Mouse (Mus musculus): ENCODE measurements at regions not wholly inside any gene's neighbourhood (a gene's known extent, or its start where the extent isn't known, plus 50 kb on each side); places are given as distances from the start of the nearest gene placed in this dataset.

GRCm38 (mm10) chr4:62809048-62809447, 156.3 kb upstream of the Zfp618 start:
- DNase-seq = peak; percentile 56

- DNase-seq = peak; percentile 57
Observed at GRCm38 (mm10) chr4:62819889-62820288, 145.5 kb upstream of the Zfp618 start.

- peak; percentile 63 for DNase-seq
Observed at GRCm38 (mm10) chr4:62821288-62821687, 144.1 kb upstream of the Zfp618 start.

GRCm38 (mm10) chr4:62822568-62822967, 142.8 kb upstream of the Zfp618 start:
- DNase-seq = peak; percentile 70

GRCm38 (mm10) chr4:62823082-62823481, 142.3 kb upstream of the Zfp618 start:
- no peak for DNase-seq

GRCm38 (mm10) chr4:62823555-62824250, 141.7 kb upstream of the Zfp618 start:
- DNase-seq = peak; percentile 84

GRCm38 (mm10) chr4:62824581-62824980, 140.8 kb upstream of the Zfp618 start:
- DNase-seq = peak; percentile 81

GRCm38 (mm10) chr4:62825256-62825655, 140.1 kb upstream of the Zfp618 start:
- DNase-seq = peak; percentile 83

- DNase-seq = peak; percentile 62
Observed at GRCm38 (mm10) chr4:62828963-62829362, 136.4 kb upstream of the Zfp618 start.

- DNase-seq = no peak
Observed at GRCm38 (mm10) chr4:62833944-62834343, 131.4 kb upstream of the Zfp618 start.

- peak; percentile 61 for DNase-seq
Observed at GRCm38 (mm10) chr4:62836875-62837274, 128.5 kb upstream of the Zfp618 start.

GRCm38 (mm10) chr4:62850526-62850925, 114.8 kb upstream of the Zfp618 start:
- DNase-seq = peak; percentile 97

GRCm38 (mm10) chr4:62853335-62853734, 112.0 kb upstream of the Zfp618 start:
- no peak for DNase-seq

GRCm38 (mm10) chr4:62856406-62856805, 109.0 kb upstream of the Zfp618 start:
- DNase-seq = no peak

GRCm38 (mm10) chr4:62862756-62863155, 102.6 kb upstream of the Zfp618 start:
- no peak for DNase-seq

GRCm38 (mm10) chr4:62870391-62870983, 94.9 kb upstream of the Zfp618 start:
- peak; percentile 97 for DNase-seq

- no peak for DNase-seq
Observed at GRCm38 (mm10) chr4:62872562-62872961, 92.8 kb upstream of the Zfp618 start.

GRCm38 (mm10) chr4:62873986-62874385, 91.4 kb upstream of the Zfp618 start:
- no peak for DNase-seq

GRCm38 (mm10) chr4:62878063-62878462, 87.3 kb upstream of the Zfp618 start:
- peak; percentile 73 for DNase-seq

- peak; percentile 90 for DNase-seq
Observed at GRCm38 (mm10) chr4:62878927-62879326, 86.4 kb upstream of the Zfp618 start.

- no peak for DNase-seq
Observed at GRCm38 (mm10) chr4:62881824-62882223, 83.5 kb upstream of the Zfp618 start.

- peak; percentile 41 for DNase-seq
Observed at GRCm38 (mm10) chr4:62882276-62882675, 83.1 kb upstream of the Zfp618 start.

- no peak for DNase-seq
Observed at GRCm38 (mm10) chr4:62888736-62889135, 76.6 kb upstream of the Zfp618 start.

GRCm38 (mm10) chr4:62889708-62890107, 75.7 kb upstream of the Zfp618 start:
- peak; percentile 80 for DNase-seq

Measured in heart, adult 11 months (tissue).